Mouse (Mus musculus): ENCODE measurements around the gene Wdr49. TPM values are rescaled to one million over a fixed set of nuclear protein-coding genes. Genes with fewer than 3 reads are reported as not detected.

The Wdr49 gene
- polyA plus RNA-seq, 1 experiment from 2014 or later, result not detected

DNA sequence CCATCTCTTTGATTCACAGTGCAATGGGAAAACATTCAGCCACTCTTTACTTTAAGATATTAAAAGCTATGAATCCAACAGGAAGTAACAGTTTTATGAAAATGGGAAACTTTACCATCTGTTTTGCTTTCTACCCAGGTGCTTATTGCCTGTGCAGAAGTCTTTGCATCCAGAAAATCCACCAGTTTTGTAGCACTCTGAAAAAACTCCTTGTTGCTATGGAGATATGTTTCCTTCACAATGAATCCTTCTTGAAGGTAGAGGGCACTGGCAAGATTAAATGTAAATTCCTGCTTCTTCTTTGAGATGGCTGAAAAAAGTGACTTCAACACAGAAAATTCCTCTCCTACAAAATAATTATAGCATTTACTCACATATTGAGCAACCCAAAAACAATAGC, 222.6 kb downstream of the Wdr49 start:
- Histone ChIP-seq H3K9ac (replicated peaks; ENCODE audit: low read depth) (no peak overlapping the region), H3K36me3 (ENCODE audit: insufficient read depth, low read length) (no peaks in the 10 kb centered on the region), H3K4me1 (ENCODE audit: insufficient read depth, low read depth, low read length) (no peaks in the 10 kb centered on the region), H3K9me3 (ENCODE audit: low read length) (no peaks in the 10 kb centered on the region), H3K4me2 (replicated peaks; ENCODE audit: low read depth, low read length) (no peak overlapping the region), H3K4me3 (ENCODE audit: low read depth, low read length) (no peak overlapping the region), H3K27me3 (replicated peaks; ENCODE audit: insufficient read depth, low read length) (no peaks in the 10 kb centered on the region), H3K27ac (ENCODE audit: low read length) (no peak overlapping the region)
- TF ChIP-seq CTCF (IDR thresholded peaks at IDR 0.05), result no peak
- no peak for TF ChIP-seq EP300 (IDR thresholded peaks at IDR 0.05)
- no peak for DNase-seq (ENCODE audit: low spot score)
- no peak for ATAC-seq

Other genes with a start within 250 kb of the Wdr49 start
- gene Serpini2, start 212.1 kb downstream of the Wdr49 start, polyA plus RNA-seq (2015; fragmentation: Nextera tagmentation; extraction: Ambion mirVana), result not detected in 2 replicates
- 123 and 125 TPM in 2 replicates for gene Pdcd10, start 74.7 kb upstream of the Wdr49 start, polyA plus RNA-seq (2015; fragmentation: Nextera tagmentation; extraction: Ambion mirVana)
- 0.47 and 0.86 TPM in 2 replicates for gene Serpini1, start 75.4 kb upstream of the Wdr49 start, polyA plus RNA-seq (2015; fragmentation: Nextera tagmentation; extraction: Ambion mirVana)

All from lung, postnatal 0 days (tissue).